Mouse (Mus musculus): ENCODE results near the gene Pi4kb. TPM values are rescaled to one million over a fixed set of nuclear protein-coding genes. Genes with fewer than 3 reads are reported as not detected.

The Pi4kb gene
- 23.2 and 47.1 TPM in 2 replicates for polyA plus RNA-seq (2012; rRNA removed)

DNA sequence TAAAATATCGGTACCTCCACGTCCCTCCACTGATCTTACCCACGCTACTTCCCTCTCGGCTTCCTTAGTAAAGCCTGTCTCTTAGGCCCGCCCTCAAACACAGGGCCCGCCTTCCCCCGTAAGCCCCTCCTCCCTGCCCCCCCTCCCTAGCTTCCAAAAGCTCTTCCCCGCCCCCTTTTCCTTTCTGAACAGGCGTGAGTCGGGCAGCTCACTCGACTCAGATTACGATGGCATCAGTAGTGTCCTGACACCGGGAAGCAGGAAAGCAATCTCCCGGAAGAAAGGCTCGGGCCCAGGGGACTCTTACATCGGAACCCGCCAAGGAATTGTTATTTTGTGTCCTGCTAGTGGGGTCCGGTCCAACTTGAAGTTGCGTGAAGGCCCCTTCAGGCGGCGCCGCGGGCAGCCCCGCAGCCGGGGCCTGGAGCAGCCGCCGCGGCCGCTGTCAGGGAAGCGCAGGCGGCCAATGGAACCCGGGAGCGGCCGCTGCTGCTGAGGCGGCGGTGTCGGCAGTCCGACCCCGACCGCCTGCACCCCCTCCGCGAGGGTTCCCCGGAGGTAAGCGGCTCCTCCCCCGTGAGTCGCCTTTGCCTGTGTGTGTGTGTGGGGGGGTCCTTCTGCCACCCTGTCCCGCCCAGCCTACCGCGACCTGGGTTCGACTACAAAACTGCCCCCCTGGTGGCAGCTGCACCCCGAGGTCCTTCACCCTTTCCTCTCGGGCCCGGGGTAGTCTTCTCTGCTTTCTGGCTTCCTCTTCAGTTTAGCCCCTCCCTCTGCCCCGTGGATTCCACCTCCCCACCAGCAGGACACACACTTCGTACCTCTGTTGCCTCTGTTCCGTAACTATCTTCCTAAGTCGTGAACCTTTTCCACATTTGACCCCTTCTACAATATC is at the start of gene Pi4kb:
Gene Pi4kb (plus strand): TSS at position 204 of the 895 bp plus-strand sequence.

DNA sequence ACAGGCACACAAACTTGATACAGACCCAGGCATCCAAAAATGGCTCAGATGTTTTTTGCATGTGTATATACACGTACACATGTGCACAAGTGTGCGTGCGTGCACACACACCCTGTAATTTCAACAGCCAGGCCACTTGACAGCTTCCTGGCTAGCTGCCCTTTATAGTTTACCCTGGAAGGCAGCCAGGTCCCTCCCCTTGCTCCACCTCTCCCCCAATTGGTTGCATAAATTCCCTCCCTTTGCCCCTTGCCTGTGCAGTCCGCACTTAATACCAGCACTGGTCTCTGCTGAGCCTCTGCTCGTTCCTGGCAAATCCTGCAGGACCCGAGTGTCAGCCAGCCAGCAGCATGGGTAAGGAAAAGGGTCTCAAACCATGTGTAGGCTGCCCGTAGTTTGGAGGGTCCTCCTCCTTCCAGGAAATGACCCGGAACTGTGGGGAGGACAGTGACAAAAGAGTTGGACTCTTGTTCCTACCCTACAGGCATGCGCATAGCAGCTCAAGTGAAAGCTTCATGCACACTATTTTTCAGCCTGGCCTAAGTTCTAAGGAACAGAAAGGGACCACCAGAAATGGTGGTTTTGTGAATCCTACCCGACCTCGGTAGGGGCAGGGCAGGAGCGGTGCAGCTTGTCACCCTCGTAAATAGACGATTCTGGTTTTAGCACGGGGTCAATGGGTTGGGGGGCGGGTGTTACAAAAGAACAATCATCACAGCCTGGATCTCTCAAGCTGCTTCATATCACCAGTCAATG is 41.5 kb upstream of the Pi4kb start, which contains the start of gene Selenbp1:
Gene Selenbp1 (plus strand): TSS at position 248 of the 756 bp plus-strand sequence.

DNA sequence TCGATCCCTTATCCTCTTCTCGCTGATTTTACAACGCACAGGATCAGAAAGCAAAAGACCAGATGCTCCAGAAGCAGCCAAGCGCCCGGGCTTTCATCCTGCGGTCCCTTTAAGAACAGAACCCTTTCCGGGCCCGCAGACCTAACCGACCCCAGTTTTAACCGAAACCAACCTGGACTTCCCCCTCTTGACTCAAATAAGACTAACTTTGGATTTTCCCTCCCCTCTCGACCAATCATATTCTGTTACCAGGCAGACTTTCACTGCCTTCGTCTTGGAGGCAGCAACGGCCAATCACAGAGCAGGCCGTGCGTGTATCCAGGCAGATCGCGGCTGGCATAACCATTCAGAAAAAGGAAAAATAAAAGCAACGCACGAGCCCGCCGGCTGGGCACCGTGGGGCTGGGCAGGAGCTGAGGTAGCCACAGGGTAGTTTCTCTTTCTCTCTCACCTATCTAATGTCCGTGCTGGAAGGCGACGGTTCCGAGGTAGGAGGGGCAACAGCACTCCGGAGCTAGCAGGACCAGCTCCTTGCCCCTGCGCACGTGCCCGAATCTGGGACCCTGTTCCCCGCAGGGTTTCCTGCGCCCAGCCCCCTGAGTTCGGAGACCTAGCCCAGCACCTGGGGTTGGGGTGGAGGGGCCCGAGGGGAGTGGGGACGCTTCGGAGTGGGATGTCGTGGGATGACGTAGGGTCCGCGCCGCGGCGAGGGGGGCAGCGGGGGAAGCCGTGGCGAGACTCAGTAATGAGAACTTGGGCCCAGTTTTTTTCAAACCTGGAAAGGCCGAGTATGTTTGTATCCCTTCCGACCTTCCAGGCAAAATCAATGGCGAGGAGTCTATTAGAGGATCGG is 20.5 kb upstream of the Pi4kb start, which contains the start of gene Rfx5:
Gene Rfx5 (plus strand): TSS at position 312 of the 853 bp plus-strand sequence.

DNA sequence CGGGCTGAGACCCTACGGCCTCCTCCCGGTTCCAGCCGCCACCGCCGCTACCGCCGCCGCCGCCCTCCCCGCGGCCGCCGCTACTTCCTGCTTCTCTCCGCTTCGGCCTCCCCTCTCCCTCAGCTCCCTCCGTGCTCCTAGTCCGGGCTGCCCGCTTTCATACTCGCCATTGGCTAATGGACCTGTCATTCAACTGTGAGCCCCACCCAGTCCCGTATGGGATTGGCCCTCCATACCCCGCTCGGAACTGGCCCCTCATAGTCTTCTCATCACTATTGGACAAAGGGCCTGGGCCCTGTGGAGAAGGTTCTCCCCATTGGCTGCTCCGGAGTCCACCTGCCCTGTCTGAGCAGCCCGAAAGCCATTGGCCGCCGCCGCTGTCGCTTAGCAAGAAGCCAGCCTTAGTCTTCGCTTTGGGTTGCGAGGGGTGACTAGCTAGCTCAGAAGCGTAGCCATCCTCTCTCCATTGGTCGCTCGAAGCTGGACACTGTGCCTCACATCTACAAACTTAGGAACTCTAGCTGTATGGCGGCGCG is 40.9 kb downstream of the Pi4kb start, which contains the start of gene Zfp687:
Gene Zfp687 (minus strand): TSS at position 112 of the 536 bp plus-strand sequence.

DNA sequence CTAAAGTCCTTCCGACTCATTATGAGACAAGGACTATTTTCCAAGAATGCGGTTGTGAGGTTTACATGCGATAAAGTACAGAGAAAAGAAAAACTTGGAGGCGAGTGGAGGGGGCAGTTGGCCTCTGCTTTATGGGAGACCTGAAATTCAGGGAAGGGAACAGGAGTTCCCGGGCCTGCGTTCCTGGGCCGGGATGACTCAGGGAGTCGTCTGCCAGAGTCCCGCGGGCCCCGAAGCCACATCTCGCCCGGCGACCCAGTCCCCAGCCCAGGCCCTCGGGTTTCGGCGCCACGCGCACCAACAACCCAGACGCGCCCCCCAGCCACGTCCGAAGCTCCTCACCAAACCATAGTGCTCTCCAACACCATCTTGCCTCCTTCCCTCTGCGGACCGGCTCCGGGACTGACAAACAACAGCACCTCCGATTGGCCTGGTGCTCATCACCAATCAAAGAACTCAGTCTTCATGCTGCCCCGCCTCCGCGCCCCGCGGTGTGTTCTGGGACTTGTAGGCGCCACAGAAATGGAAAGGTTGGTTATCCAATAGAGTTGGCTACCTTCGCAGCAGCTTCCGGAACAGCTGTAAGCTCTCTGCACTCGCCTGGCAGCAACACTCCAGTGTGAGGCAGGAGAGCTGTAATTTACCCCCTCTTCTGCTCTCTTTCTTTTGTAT is 67.8 kb downstream of the Pi4kb start, which contains the start of gene Psmd4:
Gene Psmd4 (minus strand): TSS at position 449 of the 672 bp plus-strand sequence.

Other genes starting within 250 kb of the Pi4kb start
- 3.7 and 5.4 TPM in 2 replicates for gene Cgn, start 188.2 kb upstream of the Pi4kb start, polyA plus RNA-seq (2012; rRNA removed)
- gene Pogz, start 137.2 kb upstream of the Pi4kb start, polyA plus RNA-seq (2012; rRNA removed): 44.4 and 57.8 TPM in 2 replicates
- 285 and 374 TPM in 2 replicates for gene Psmb4, start 87.8 kb upstream of the Pi4kb start, polyA plus RNA-seq (2012; rRNA removed)
- gene Selenbp1, start 41.7 kb upstream of the Pi4kb start, polyA plus RNA-seq (2012; rRNA removed): 8.0 and 12.3 TPM in 2 replicates
- gene Rfx5, start 20.7 kb upstream of the Pi4kb start, polyA plus RNA-seq (2012; rRNA removed): 14.8 and 22.8 TPM in 2 replicates
- gene Zfp687, start 40.7 kb downstream of the Pi4kb start, polyA plus RNA-seq (2012; rRNA removed): 29.7 and 31.1 TPM in 2 replicates
- 271 and 275 TPM in 2 replicates for gene Psmd4, start 67.9 kb downstream of the Pi4kb start, polyA plus RNA-seq (2012; rRNA removed)
- gene Pip5k1a, start 132.2 kb downstream of the Pi4kb start, polyA plus RNA-seq (2012; rRNA removed): 33.8 and 81.9 TPM in 2 replicates
- gene Vps72, start 136.3 kb downstream of the Pi4kb start, polyA plus RNA-seq (2012; rRNA removed): 193 and 212 TPM in 2 replicates
- gene Tmod4, start 149.7 kb downstream of the Pi4kb start, polyA plus RNA-seq (2012; rRNA removed): 1.0 and 2.2 TPM in 2 replicates
- 115 and 209 TPM in 2 replicates for gene Scnm1, start 159.3 kb downstream of the Pi4kb start, polyA plus RNA-seq (2012; rRNA removed)
- gene Lysmd1, start 159.4 kb downstream of the Pi4kb start, polyA plus RNA-seq (2012; rRNA removed): 11.6 and 14.4 TPM in 2 replicates
- gene Tnfaip8l2, start 167.6 kb downstream of the Pi4kb start, polyA plus RNA-seq (2012; rRNA removed): 1.4 and 1.6 TPM in 2 replicates
- gene Sema6c, start 185.7 kb downstream of the Pi4kb start, polyA plus RNA-seq (2012; rRNA removed): 64.4 and 77.1 TPM in 2 replicates
- 28.3 and 30.4 TPM in 2 replicates for gene Gabpb2, start 243.2 kb downstream of the Pi4kb start, polyA plus RNA-seq (2012; rRNA removed)